Mouse (Mus musculus): ENCODE measurements around the gene Vasp. TPM values are rescaled to one million over a fixed set of nuclear protein-coding genes. Genes with fewer than 3 reads are reported as not detected.

Vasp gene
- polyA plus RNA-seq, 1 experiment from 2014 or later = 57.6 TPM

GRCm38 (mm10) chr7:19217492-19217891, 54.1 kb downstream of the Vasp start:
- H3K4me1 ChIP-seq (ENCODE audit: control insufficient read depth, insufficient read depth, low read length) = no peaks in the 10 kb centered on the region
- H3K4me3 ChIP-seq (ENCODE audit: low read depth, low read length) = no peak overlapping the region
- no peaks in the 10 kb centered on the region for H3K36me3 ChIP-seq (ENCODE audit: control insufficient read depth, insufficient read depth, low read length)
- H3K27me3 ChIP-seq (ENCODE audit: control insufficient read depth, insufficient read depth, low read length) = no peaks in the 10 kb centered on the region
- H3K4me2 ChIP-seq (ENCODE audit: low read depth) = no peak overlapping the region
- DNase-seq (ENCODE audit: low spot score) = no peak
- no peak for ATAC-seq (ENCODE audit: insufficient read depth, low FRiP score, low TSS enrichment)
- no peak overlapping the region for H3K9ac ChIP-seq (ENCODE audit: low read length)
- no peaks in the 10 kb centered on the region for H3K9me3 ChIP-seq (ENCODE audit: control insufficient read depth, low read length)
- 65% methylated on average over 5 of the region's 5 CpGs for WGBS
- H3K27ac ChIP-seq (ENCODE audit: low read depth, low read length) = no peak overlapping the region

DNA sequence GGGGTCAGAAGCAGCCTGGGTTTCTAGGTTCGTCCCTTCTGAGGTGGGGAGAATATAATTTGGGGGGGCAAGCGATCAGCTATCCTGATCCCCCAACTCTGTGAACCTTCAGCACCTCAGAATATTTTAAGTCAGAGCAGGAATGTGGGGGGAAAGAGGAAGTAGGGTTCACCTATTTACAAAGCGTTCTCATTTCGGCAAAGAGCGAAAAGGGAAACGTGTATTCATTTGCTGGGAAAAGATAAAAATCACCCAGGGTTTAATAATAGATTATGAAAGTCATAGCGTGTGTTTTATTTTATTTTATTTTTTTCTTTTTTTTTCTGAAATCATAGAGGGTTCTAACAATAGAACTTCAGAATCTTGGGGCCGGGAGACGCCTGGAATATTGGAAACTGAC, 56.7 kb downstream of the Vasp start:
- Histone ChIP-seq H3K4me2 (ENCODE audit: low read depth) (no peak overlapping the region), H3K4me1 (ENCODE audit: control insufficient read depth, insufficient read depth, low read length) (no peaks in the 10 kb centered on the region), H3K27me3 (ENCODE audit: control insufficient read depth, insufficient read depth, low read length) (no peaks in the 10 kb centered on the region), H3K27ac (ENCODE audit: low read depth, low read length) (no peak overlapping the region), H3K9ac (ENCODE audit: low read length) (no peak overlapping the region), H3K9me3 (ENCODE audit: control insufficient read depth, low read length) (no peaks in the 10 kb centered on the region), H3K4me3 (ENCODE audit: low read depth, low read length) (no peak overlapping the region), H3K36me3 (ENCODE audit: control insufficient read depth, insufficient read depth, low read length) (no peaks in the 10 kb centered on the region)
- DNase-seq (ENCODE audit: low spot score) = no peak
- 71% methylated on average over 9 of the region's 9 CpGs for WGBS
- no peak for ATAC-seq (ENCODE audit: insufficient read depth, low FRiP score, low TSS enrichment)

GRCm38 (mm10) chr7:19214369-19214768, 57.2 kb downstream of the Vasp start:
- Histone ChIP-seq H3K9ac (ENCODE audit: low read length) (no peak overlapping the region), H3K4me1 (ENCODE audit: control insufficient read depth, insufficient read depth, low read length) (no peaks in the 10 kb centered on the region)
- no peak for ATAC-seq (ENCODE audit: insufficient read depth, low FRiP score, low TSS enrichment)

DNA sequence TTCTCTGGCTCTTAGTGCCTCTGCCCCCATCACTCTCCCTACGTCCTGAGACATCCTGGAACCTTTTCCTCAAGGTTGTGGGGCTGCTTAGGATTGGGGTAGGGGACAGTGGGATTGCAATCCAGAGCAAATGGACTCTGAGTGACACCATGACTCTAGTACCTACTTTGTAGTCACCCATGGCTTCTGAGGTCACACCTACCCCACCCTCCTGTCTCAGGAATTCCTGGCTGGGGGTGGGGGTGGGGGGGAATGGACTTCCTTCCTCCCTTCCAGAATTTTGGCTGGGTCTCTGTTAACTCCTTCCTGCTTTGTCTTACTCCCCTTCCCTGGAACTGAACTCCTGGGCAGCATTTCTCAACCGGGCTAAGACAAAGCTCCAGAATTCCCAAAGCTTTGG, 58.2 kb downstream of the Vasp start:
- H3K27me3 ChIP-seq (ENCODE audit: control insufficient read depth, insufficient read depth, low read length) = no peaks in the 10 kb centered on the region
- 75% methylated on average over 2 of the region's 2 CpGs for WGBS
- ATAC-seq (ENCODE audit: insufficient read depth, low FRiP score, low TSS enrichment) = no peak
- no peak for DNase-seq (ENCODE audit: low spot score)
- no peaks in the 10 kb centered on the region for H3K4me1 ChIP-seq (ENCODE audit: control insufficient read depth, insufficient read depth, low read length)
- H3K4me3 ChIP-seq (ENCODE audit: low read depth, low read length) = no peak overlapping the region
- H3K9ac ChIP-seq (ENCODE audit: low read length) = no peak overlapping the region
- no peaks in the 10 kb centered on the region for H3K9me3 ChIP-seq (ENCODE audit: control insufficient read depth, low read length)
- no peak overlapping the region for H3K4me2 ChIP-seq (ENCODE audit: low read depth)
- H3K27ac ChIP-seq (ENCODE audit: low read depth, low read length) = no peak overlapping the region
- H3K36me3 ChIP-seq (ENCODE audit: control insufficient read depth, insufficient read depth, low read length) = no peaks in the 10 kb centered on the region

More at GRCm38 (mm10) chr7:19214369-19214768, 57.2 kb downstream of the Vasp start:
- DNase-seq (ENCODE audit: low spot score) = no peak
- Histone ChIP-seq H3K36me3 (ENCODE audit: control insufficient read depth, insufficient read depth, low read length) (no peaks in the 10 kb centered on the region), H3K4me2 (ENCODE audit: low read depth) (no peak overlapping the region), H3K9me3 (ENCODE audit: control insufficient read depth, low read length) (no peaks in the 10 kb centered on the region), H3K27ac (ENCODE audit: low read depth, low read length) (no peak overlapping the region), H3K4me3 (ENCODE audit: low read depth, low read length) (no peak overlapping the region), H3K27me3 (ENCODE audit: control insufficient read depth, insufficient read depth, low read length) (no peaks in the 10 kb centered on the region)
- 81% methylated on average over 7 of the region's 7 CpGs for WGBS

GRCm38 (mm10) chr7:19211996-19212755, 59.4 kb downstream of the Vasp start, which contains the start of gene Gpr4:
TSS of gene Gpr4 (plus strand) at chr7:19212538.
- WGBS = 4% methylated on average over 19 of the region's 30 CpGs
- H3K4me2 ChIP-seq (ENCODE audit: low read depth) = peak within 1 kb of the TSS; percentile 52
- no peaks in the 10 kb centered on the region for H3K36me3 ChIP-seq (ENCODE audit: control insufficient read depth, insufficient read depth, low read length)
- no peaks in the 10 kb centered on the region for H3K4me1 ChIP-seq (ENCODE audit: control insufficient read depth, insufficient read depth, low read length)
- no peak within 1 kb of the TSS for H3K27ac ChIP-seq (ENCODE audit: low read depth, low read length)
- H3K9me3 ChIP-seq (ENCODE audit: control insufficient read depth, low read length) = no peaks in the 10 kb centered on the region
- DNase-seq (ENCODE audit: low spot score) = peak; percentile 60
- no peaks in the 10 kb centered on the region for H3K27me3 ChIP-seq (ENCODE audit: control insufficient read depth, insufficient read depth, low read length)
- H3K4me3 ChIP-seq (ENCODE audit: low read depth, low read length) = peak within 1 kb of the TSS; percentile 34
- peak within 1 kb of the TSS; percentile 33 for H3K9ac ChIP-seq (ENCODE audit: low read length)
- ATAC-seq (ENCODE audit: insufficient read depth, low FRiP score, low TSS enrichment) = no peak

GRCm38 (mm10) chr7:19211041-19211675, 60.5 kb downstream of the Vasp start:
- H3K4me2 ChIP-seq (ENCODE audit: low read depth) = no peak overlapping the region
- H3K27ac ChIP-seq (ENCODE audit: low read depth, low read length) = no peak overlapping the region
- 74% methylated on average over 5 of the region's 5 CpGs for WGBS
- no peak for DNase-seq (ENCODE audit: low spot score)
- no peaks in the 10 kb centered on the region for H3K36me3 ChIP-seq (ENCODE audit: control insufficient read depth, insufficient read depth, low read length)
- no peaks in the 10 kb centered on the region for H3K4me1 ChIP-seq (ENCODE audit: control insufficient read depth, insufficient read depth, low read length)
- H3K9ac ChIP-seq (ENCODE audit: low read length) = no peak overlapping the region
- no peak overlapping the region for H3K4me3 ChIP-seq (ENCODE audit: low read depth, low read length)
- ATAC-seq (ENCODE audit: insufficient read depth, low FRiP score, low TSS enrichment) = no peak
- H3K27me3 ChIP-seq (ENCODE audit: control insufficient read depth, insufficient read depth, low read length) = no peaks in the 10 kb centered on the region
- no peaks in the 10 kb centered on the region for H3K9me3 ChIP-seq (ENCODE audit: control insufficient read depth, low read length)

- no peak overlapping the region for H3K9ac ChIP-seq (ENCODE audit: low read length)
- H3K9me3 ChIP-seq (ENCODE audit: control insufficient read depth, low read length) = no peaks in the 10 kb centered on the region
- ATAC-seq (ENCODE audit: insufficient read depth, low FRiP score, low TSS enrichment) (no peak), DNase-seq (ENCODE audit: low spot score) (no peak)
- H3K4me1 ChIP-seq (ENCODE audit: control insufficient read depth, insufficient read depth, low read length) = no peaks in the 10 kb centered on the region
- H3K27ac ChIP-seq (ENCODE audit: low read depth, low read length) = no peak overlapping the region
- H3K27me3 ChIP-seq (ENCODE audit: control insufficient read depth, insufficient read depth, low read length) = no peaks in the 10 kb centered on the region
- H3K4me3 ChIP-seq (ENCODE audit: low read depth, low read length) = no peak overlapping the region
- 88% methylated on average over 5 of the region's 5 CpGs for WGBS
- H3K4me2 ChIP-seq (ENCODE audit: low read depth) = no peak overlapping the region
- H3K36me3 ChIP-seq (ENCODE audit: control insufficient read depth, insufficient read depth, low read length) = no peaks in the 10 kb centered on the region
These were observed 61.6 kb downstream of the Vasp start for GRCm38 (mm10) chr7:19210010-19210409.

DNA sequence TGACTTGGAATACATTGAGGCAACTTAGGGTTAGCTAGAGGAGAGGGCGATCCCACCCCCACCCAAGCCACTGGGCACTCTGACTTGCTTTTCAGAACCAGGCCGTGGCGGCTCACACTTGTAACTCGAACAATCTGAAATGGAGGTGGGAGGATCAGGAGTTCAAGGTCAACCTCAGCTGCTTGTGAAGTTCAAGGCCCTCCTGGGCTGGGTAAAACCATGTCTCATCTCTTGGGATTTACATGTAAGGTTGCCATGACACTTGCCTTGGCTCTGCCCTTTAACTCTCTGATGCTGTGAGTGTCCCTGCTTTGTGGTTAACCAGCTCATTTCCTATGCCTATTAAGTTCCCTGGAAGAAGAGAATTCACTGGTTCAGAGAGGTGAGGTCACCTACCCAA, 62.1 kb downstream of the Vasp start:
- Histone ChIP-seq H3K9me3 (ENCODE audit: control insufficient read depth, low read length) (no peaks in the 10 kb centered on the region), H3K9ac (ENCODE audit: low read length) (no peak overlapping the region), H3K27ac (ENCODE audit: low read depth, low read length) (no peak overlapping the region), H3K27me3 (ENCODE audit: control insufficient read depth, insufficient read depth, low read length) (no peaks in the 10 kb centered on the region), H3K4me2 (ENCODE audit: low read depth) (no peak overlapping the region), H3K36me3 (ENCODE audit: control insufficient read depth, insufficient read depth, low read length) (no peaks in the 10 kb centered on the region), H3K4me3 (ENCODE audit: low read depth, low read length) (no peak overlapping the region), H3K4me1 (ENCODE audit: control insufficient read depth, insufficient read depth, low read length) (no peaks in the 10 kb centered on the region)
- ATAC-seq (ENCODE audit: insufficient read depth, low FRiP score, low TSS enrichment) (no peak), DNase-seq (ENCODE audit: low spot score) (no peak)
- WGBS = 91% methylated on average over 4 of the region's 4 CpGs

DNA sequence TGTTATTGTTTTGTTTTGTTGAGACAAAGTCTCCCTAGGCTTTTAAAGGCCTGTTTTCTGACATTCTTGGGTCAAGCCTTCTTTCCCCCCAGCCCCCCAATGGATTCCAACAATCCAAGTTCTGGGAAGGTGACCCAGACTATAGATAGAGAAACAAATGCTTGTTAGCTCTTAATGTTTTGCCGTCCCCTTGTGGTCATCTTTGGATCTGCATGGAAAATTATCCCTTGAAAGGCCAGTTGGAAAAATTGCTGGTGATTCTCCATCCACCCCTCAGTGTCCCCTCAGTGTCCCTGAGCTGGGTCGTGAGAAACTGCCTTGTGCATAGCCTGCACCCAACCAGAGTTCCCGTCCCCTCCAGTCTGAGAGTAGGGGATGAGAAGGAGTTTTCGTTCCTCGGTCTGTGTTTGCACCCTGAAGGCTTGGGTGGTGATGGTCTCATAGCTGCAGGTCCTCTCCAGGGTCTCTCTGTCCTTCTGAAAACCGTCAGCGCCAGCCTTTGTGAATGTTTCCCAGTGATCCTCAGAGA, 62.6 kb downstream of the Vasp start:
- H3K27ac ChIP-seq (ENCODE audit: low read depth, low read length) = no peak overlapping the region
- no peaks in the 10 kb centered on the region for H3K27me3 ChIP-seq (ENCODE audit: control insufficient read depth, insufficient read depth, low read length)
- H3K4me1 ChIP-seq (ENCODE audit: control insufficient read depth, insufficient read depth, low read length) = no peaks in the 10 kb centered on the region
- H3K36me3 ChIP-seq (ENCODE audit: control insufficient read depth, insufficient read depth, low read length) = no peaks in the 10 kb centered on the region; the same call in 1 of the 2 replicates
- H3K9me3 ChIP-seq (ENCODE audit: control insufficient read depth, low read length) = no peaks in the 10 kb centered on the region
- no peak overlapping the region for H3K9ac ChIP-seq (ENCODE audit: low read length)
- 58% methylated on average over 7 of the region's 7 CpGs for WGBS
- no peak for ATAC-seq (ENCODE audit: insufficient read depth, low FRiP score, low TSS enrichment)
- no peak overlapping the region for H3K4me3 ChIP-seq (ENCODE audit: low read depth, low read length)
- DNase-seq (ENCODE audit: low spot score) = peak; percentile 34
- no peak overlapping the region for H3K4me2 ChIP-seq (ENCODE audit: low read depth)
